11 mouse cellular contexts compared by ENCODE assay signal in genomic region chr7:97085291-97085690, GRCm38 (mm10). TPM values are rescaled to one million over a fixed set of nuclear protein-coding genes. Genes with fewer than 3 reads are reported as not detected.
DNase-seq lines count a peak whose midpoint lies in the region; ATAC-seq and TF ChIP-seq lines count a peak whose summit lies in the region.
"Had no signal": no experiment of that assay in that cellular context is flagged by ENCODE, and none has a peak within 500 bp of the region (broad histone marks: within the 10 kb centered on the region; RNA-seq: fewer than 3 reads in every experiment).

No protein-coding gene starts in this region.

- CTCF ChIA-PET in Patski (lab: Charles Lee), result interaction anchor here (1.0 to 3.2 kb wide), 11 partner anchors 11 to 213 kb away, joined by 3 to 12 read pairs (median 4); no protein-coding TSS in a partner anchor

- peaks cover 6% of the 10 kb centered on the region for H3K4me1 ChIP-seq in forebrain, embryonic 14.5 days (ENCODE audit: control insufficient read depth, insufficient read depth, low read length)
- peaks cover 3% of the 10 kb centered on the region for H3K4me1 ChIP-seq in forebrain, embryonic 16.5 days (replicated peaks; ENCODE audit: control insufficient read depth, insufficient read depth, low read length)

- H3K27ac ChIP-seq in forebrain, embryonic 14.5 days (ENCODE audit: low read depth, low read length), result no peak overlapping the region
- H3K27ac ChIP-seq in forebrain, embryonic 16.5 days (ENCODE audit: low read length), result no peak overlapping the region
- H3K27ac ChIP-seq: embryonic facial prominence, embryonic 13.5 days; heart, embryonic 15.5 days; limb, embryonic 15.5 days had no signal

- POLR2A ChIA-PET in Patski (lab: Charles Lee), result no interaction called here

- in situ Hi-C loops in Patski (cut with MboI; ENCODE audit: low pct_unique_long_range_greater_than_20kb), result no loop called here

- no peak overlapping the region for H3K9ac ChIP-seq in forebrain, embryonic 14.5 days (ENCODE audit: low read length)
- H3K9ac ChIP-seq in forebrain, embryonic 16.5 days (replicated peaks; ENCODE audit: low read depth, low read length), result no peak overlapping the region
- H3K9ac ChIP-seq: embryonic facial prominence, embryonic 13.5 days; heart, embryonic 15.5 days; limb, embryonic 15.5 days had no signal

- no peak overlapping the region for H3K4me2 ChIP-seq in forebrain, embryonic 14.5 days (ENCODE audit: low read length)
- no peak overlapping the region for H3K4me2 ChIP-seq in forebrain, embryonic 16.5 days (ENCODE audit: low read length)
- H3K4me2 ChIP-seq: embryonic facial prominence, embryonic 13.5 days; heart, embryonic 15.5 days; limb, embryonic 15.5 days had no signal

- 14% methylated on average over 4 of the region's 4 CpGs for WGBS in forebrain, embryonic 14.5 days
- WGBS in forebrain, embryonic 16.5 days, result 11% methylated on average over 4 of the region's 4 CpGs

- no peaks in the 10 kb centered on the region for H3K36me3 ChIP-seq in forebrain, embryonic 14.5 days (ENCODE audit: control insufficient read depth, insufficient read depth, low read length)
- H3K36me3 ChIP-seq in forebrain, embryonic 16.5 days (ENCODE audit: control insufficient read depth, insufficient read depth), result no peaks in the 10 kb centered on the region
- H3K36me3 ChIP-seq: embryonic facial prominence, embryonic 13.5 days; heart, embryonic 15.5 days; limb, embryonic 15.5 days had no signal

- no peaks in the 10 kb centered on the region for H3K27me3 ChIP-seq in forebrain, embryonic 14.5 days (replicated peaks; ENCODE audit: control insufficient read depth, insufficient read depth, low read length)
- no peaks in the 10 kb centered on the region for H3K27me3 ChIP-seq in forebrain, embryonic 16.5 days (replicated peaks; ENCODE audit: control insufficient read depth, insufficient read depth, low read length)
- H3K27me3 ChIP-seq in Patski, result no peaks in the 10 kb centered on the region
- H3K27me3 ChIP-seq: embryonic facial prominence, embryonic 13.5 days; heart, embryonic 15.5 days; limb, embryonic 15.5 days had no signal

- ATAC-seq in forebrain, embryonic 14.5 days, result no peak
- no peak for ATAC-seq in forebrain, embryonic 16.5 days
- no peak for ATAC-seq in Patski

- peak; percentile 65 for DNase-seq in forebrain, embryonic 14.5 days (ENCODE audit: low spot score)
- DNase-seq in left cerebral cortex, postnatal 25 days (ENCODE audit: low spot score in 2 of 2), result peak; percentile 30 to 39
- no peak for DNase-seq in left cerebral cortex, adult 8-10 months (ENCODE audit: low spot score in 2 of 2)
- DNase-seq in Patski (ENCODE audit: low read depth, low spot score), result no peak
- peak; percentile 36 for DNase-seq in lung, postnatal 14 days
- no peak for DNase-seq in gastrocnemius, adult 8-10 months (ENCODE audit: low spot score in 2 of 2)
- no peak for DNase-seq in kidney, adult 18-20 months

- peak; percentile 45 for TF ChIP-seq CTCF in Patski (IDR thresholded peaks at IDR 0.05)

- H3K4me3 ChIP-seq in forebrain, embryonic 14.5 days (ENCODE audit: low read depth, low read length), result no peak overlapping the region
- H3K4me3 ChIP-seq in forebrain, embryonic 16.5 days (replicated peaks; ENCODE audit: low read length), result no peak overlapping the region
- H3K4me3 ChIP-seq: embryonic facial prominence, embryonic 13.5 days; heart, embryonic 15.5 days; limb, embryonic 15.5 days had no signal

- H3K9me3 ChIP-seq in forebrain, embryonic 14.5 days (replicated peaks; ENCODE audit: control insufficient read depth, low read length), result no peaks in the 10 kb centered on the region
- no peaks in the 10 kb centered on the region for H3K9me3 ChIP-seq in forebrain, embryonic 16.5 days (ENCODE audit: control insufficient read depth, low read length)
- H3K9me3 ChIP-seq: embryonic facial prominence, embryonic 13.5 days; heart, embryonic 15.5 days; limb, embryonic 15.5 days had no signal

- intact Hi-C loops in left cerebral cortex, postnatal 25 days (cut with DNase I), result no loop called here

RNA-seq across cellular contexts. Expression of gene Gab2, which starts 3.9 kb away (rescaled TPM):
- polyA plus RNA-seq in forebrain, embryonic 14.5 days (2014; fragmentation: Nextera tagmentation; extraction: Ambion mirVana), result 10.1 and 13.1 TPM in 2 replicates
- 16.9 and 17.1 TPM in 2 replicates for polyA plus RNA-seq in forebrain, embryonic 16.5 days (2015; fragmentation: Nextera tagmentation; extraction: Ambion mirVana)
- 10 to 100 TPM; 12.4 to 14.0 TPM for total RNA-seq in left cerebral cortex, postnatal 25 days (2021)
- total RNA-seq in left cerebral cortex, adult 8-10 months (2022), result 10 to 100 TPM; 17.3 to 18.6 (median 17.6) TPM
- 8.8 TPM for polyA plus RNA-seq in Patski (2021)
- total RNA-seq in gastrocnemius, adult 8-10 months (2022), result 1 to 10 TPM; 3.6 to 7.0 (median 5.3) TPM

Comparison
In these comparisons a context has a peak if more than half of its experiments do, and no peak if none do; other contexts are left out.
1. DNase-seq: peak in forebrain, embryonic 14.5 days (single experiment), left cerebral cortex, postnatal 25 days (2 of 2) and lung, postnatal 14 days (single experiment); none in left cerebral cortex, adult 8-10 months (0 of 2), Patski (single experiment), gastrocnemius, adult 8-10 months (0 of 2) and kidney, adult 18-20 months (single experiment).